10 mouse cellular contexts compared by ENCODE assay signal in genomic region chr10:81420191-81420767, GRCm38 (mm10). TPM values are rescaled to one million over a fixed set of nuclear protein-coding genes. Genes with fewer than 3 reads are reported as not detected.
DNase-seq lines count a peak whose midpoint lies in the region; ATAC-seq and TF ChIP-seq lines count a peak whose summit lies in the region.
"Had no signal": no experiment of that assay in that cellular context is flagged by ENCODE, and none has a peak within 500 bp of the region (broad histone marks: within the 10 kb centered on the region; RNA-seq: fewer than 3 reads in every experiment).

No protein-coding gene starts in this region.

- no peaks in the 10 kb centered on the region for H3K27me3 ChIP-seq in lung, postnatal 0 days (replicated peaks; ENCODE audit: insufficient read depth, low read length)

- H3K27ac ChIP-seq in lung, postnatal 0 days (ENCODE audit: low read length) = no peak overlapping the region
- no peak overlapping the region for H3K27ac ChIP-seq in left cerebral cortex, adult 2 months
- H3K27ac ChIP-seq: layer of hippocampus, adult 2 months had no signal

- 78% methylated on average over 40 of the region's 40 CpGs for WGBS in lung, postnatal 0 days

- no peak overlapping the region for H3K4me2 ChIP-seq in lung, postnatal 0 days (replicated peaks; ENCODE audit: low read depth, low read length)

- TF ChIP-seq CTCF in lung, postnatal 0 days (IDR thresholded peaks at IDR 0.05) = no peak
- no peak for TF ChIP-seq CTCF in left cerebral cortex, adult 2 months (IDR thresholded peaks at IDR 0.05)

- H3K4me3 ChIP-seq in lung, postnatal 0 days (ENCODE audit: low read depth, low read length) = no peak overlapping the region
- H3K4me3 ChIP-seq in left cerebral cortex, adult 2 months = no peak overlapping the region
- H3K4me3 ChIP-seq: layer of hippocampus, adult 2 months had no signal

- TF ChIP-seq EP300 in lung, postnatal 0 days (IDR thresholded peaks at IDR 0.05) = no peak

- H3K4me1 ChIP-seq in lung, postnatal 0 days (ENCODE audit: insufficient read depth, low read depth, low read length) = peaks cover 21% of the 10 kb centered on the region

- DNase-seq in lung, adult 18-20 months = peak; percentile 9 to 17
- no peak for DNase-seq in lung, postnatal 25 days (ENCODE audit: low spot score)
- peak; percentile 82 for DNase-seq in adrenal gland, adult 2 months
- DNase-seq in cerebellum, postnatal 10 days = peak; percentile 85 to 89
- DNase-seq in lung, postnatal 0 days (ENCODE audit: low spot score) = peak; percentile 12
- no peak for DNase-seq in left cerebral cortex, adult 2 months (ENCODE audit: extremely low spot score in 1 of 2, low spot score in 2 of 2)
- DNase-seq: thymus, adult 2 months had no signal

- H3K9ac ChIP-seq in lung, postnatal 0 days (replicated peaks; ENCODE audit: low read depth) = no peak overlapping the region

- intact Hi-C loops in left cerebral cortex, adult 2 months (cut with DNase I) = no loop called here

- no peaks in the 10 kb centered on the region for H3K9me3 ChIP-seq in lung, postnatal 0 days (ENCODE audit: low read length)

- no peaks in the 10 kb centered on the region for H3K36me3 ChIP-seq in lung, postnatal 0 days (ENCODE audit: insufficient read depth, low read length)

- ATAC-seq in lung, postnatal 0 days = no peak
- no peak for ATAC-seq in inflammation-experienced regulatory T-cells, adult 6 months
- ATAC-seq in granulocyte monocyte progenitor cell, adult 5-6 weeks (replicated peaks; ENCODE audit: poor library complexity, severe bottlenecking) = no peak

RNA-seq across cellular contexts. Expression of gene Smim24, which starts 27.4 kb away (rescaled TPM):
- total RNA-seq in adrenal gland, adult 2 months (2021) = 1 to 10 TPM; 1.4 to 1.6 TPM
- polyA plus RNA-seq in adrenal gland, adult 2 months (2012; rRNA removed) = 4.5 and 5.4 TPM in 2 replicates
- polyA plus RNA-seq in lung, postnatal 0 days (2015; fragmentation: Nextera tagmentation; extraction: Ambion mirVana) = 3.1 and 3.6 TPM in 2 replicates
- 10 to 100 TPM in 1 of 3 experiments, 1 to 10 TPM in 2; 4.4 to 10.7 (median 9.8) TPM for polyA plus RNA-seq in inflammation-experienced regulatory T-cells, adult 6 months (2017; shearing (Covaris generic))
- total RNA-seq in left cerebral cortex, adult 2 months (2021) = 1 to 10 TPM; 1.3 to 1.4 TPM
- 37.5 and 43.6 TPM in 2 replicates for total RNA-seq in granulocyte monocyte progenitor cell, adult 5-6 weeks (2014; fragmentation: Nextera tagmentation)
- total RNA-seq in granulocyte monocyte progenitor cell, adult 5-6 weeks (2017) = 11.5 and 13.3 TPM in 2 replicates

RNA-seq across cellular contexts. Expression of gene Gm48552, which starts 31.5 kb away (rescaled TPM):
- 1 to 10 TPM in 1 of 2 experiments, not detected in 1; 1.4 TPM for total RNA-seq in adrenal gland, adult 2 months (2021)
- polyA plus RNA-seq in adrenal gland, adult 2 months (2012; rRNA removed) = 2.5 and 4.4 TPM in 2 replicates
- 0.20 and 0.63 TPM in 2 replicates for polyA plus RNA-seq in lung, postnatal 0 days (2015; fragmentation: Nextera tagmentation; extraction: Ambion mirVana)
- 1 to 10 TPM in 1 of 3 experiments, not detected in 2; 3.1 TPM for polyA plus RNA-seq in inflammation-experienced regulatory T-cells, adult 6 months (2017; shearing (Covaris generic))
- total RNA-seq in left cerebral cortex, adult 2 months (2021) = 1 to 10 TPM; 5.1 to 7.1 TPM
- 2.2 TPM in 1 of 2 replicates, not detected in the other for total RNA-seq in granulocyte monocyte progenitor cell, adult 5-6 weeks (2014; fragmentation: Nextera tagmentation)
- total RNA-seq in granulocyte monocyte progenitor cell, adult 5-6 weeks (2017) = not detected in 2 replicates

RNA-seq across cellular contexts. Expression of gene Nfic, which starts 35.2 kb away (rescaled TPM):
- total RNA-seq in adrenal gland, adult 2 months (2021) = 100 to 1,000 TPM in 1 of 2 experiments, 10 to 100 TPM in 1; 80.8 to 126 TPM
- polyA plus RNA-seq in adrenal gland, adult 2 months (2012; rRNA removed) = 142 and 171 TPM in 2 replicates
- 73.6 and 83.9 TPM in 2 replicates for polyA plus RNA-seq in lung, postnatal 0 days (2015; fragmentation: Nextera tagmentation; extraction: Ambion mirVana)
- 10 to 100 TPM; 13.8 to 17.2 (median 15.0) TPM for polyA plus RNA-seq in inflammation-experienced regulatory T-cells, adult 6 months (2017; shearing (Covaris generic))
- 10 to 100 TPM; 93.4 to 94.9 TPM for total RNA-seq in left cerebral cortex, adult 2 months (2021)
- 39.6 and 41.7 TPM in 2 replicates for total RNA-seq in granulocyte monocyte progenitor cell, adult 5-6 weeks (2014; fragmentation: Nextera tagmentation)
- 5.3 and 10.5 TPM in 2 replicates for total RNA-seq in granulocyte monocyte progenitor cell, adult 5-6 weeks (2017)

RNA-seq across cellular contexts. Expression of gene Gm48551, which starts 36.0 kb away (rescaled TPM):
- 1 to 10 TPM; 1.8 to 2.5 TPM for total RNA-seq in adrenal gland, adult 2 months (2021)
- polyA plus RNA-seq in adrenal gland, adult 2 months (2012; rRNA removed) = 2.9 and 6.7 TPM in 2 replicates
- polyA plus RNA-seq in lung, postnatal 0 days (2015; fragmentation: Nextera tagmentation; extraction: Ambion mirVana) = 2.4 and 3.0 TPM in 2 replicates
- 1 to 10 TPM in 2 of 3 experiments, under 1 TPM in 1; 0.60 to 1.9 (median 1.1) TPM for polyA plus RNA-seq in inflammation-experienced regulatory T-cells, adult 6 months (2017; shearing (Covaris generic))
- total RNA-seq in left cerebral cortex, adult 2 months (2021) = 1 to 10 TPM; 2.0 to 3.4 TPM
- total RNA-seq in granulocyte monocyte progenitor cell, adult 5-6 weeks (2014; fragmentation: Nextera tagmentation) = 4.0 TPM in 1 of 2 replicates, not detected in the other
- total RNA-seq in granulocyte monocyte progenitor cell, adult 5-6 weeks (2017) = 0.30 TPM in 1 of 2 replicates, not detected in the other

RNA-seq across cellular contexts. Expression of gene Dohh, which starts 36.1 kb away (rescaled TPM):
- 10 to 100 TPM; 39.6 to 54.3 TPM for total RNA-seq in adrenal gland, adult 2 months (2021)
- 125 and 132 TPM in 2 replicates for polyA plus RNA-seq in adrenal gland, adult 2 months (2012; rRNA removed)
- polyA plus RNA-seq in lung, postnatal 0 days (2015; fragmentation: Nextera tagmentation; extraction: Ambion mirVana) = 49.4 and 55.2 TPM in 2 replicates
- polyA plus RNA-seq in inflammation-experienced regulatory T-cells, adult 6 months (2017; shearing (Covaris generic)) = 10 to 100 TPM in 2 of 3 experiments, 1 to 10 TPM in 1; 9.2 to 17.9 (median 10.9) TPM
- total RNA-seq in left cerebral cortex, adult 2 months (2021) = 10 to 100 TPM; 87.1 to 95.1 TPM
- 12.2 and 34.9 TPM in 2 replicates for total RNA-seq in granulocyte monocyte progenitor cell, adult 5-6 weeks (2014; fragmentation: Nextera tagmentation)
- 41.8 and 46.2 TPM in 2 replicates for total RNA-seq in granulocyte monocyte progenitor cell, adult 5-6 weeks (2017)

Comparison
In these comparisons a context has a peak if more than half of its experiments do, and no peak if none do; other contexts are left out.
1. DNase-seq: peak in lung, adult 18-20 months (2 of 2), adrenal gland, adult 2 months (single experiment), cerebellum, postnatal 10 days (2 of 2) and lung, postnatal 0 days (single experiment); none in lung, postnatal 25 days (single experiment) and left cerebral cortex, adult 2 months (0 of 2).
2. RNA of gene Smim24, which starts 27.4 kb away (total RNA-seq): 11.5 to 43.6 TPM in granulocyte monocyte progenitor cell, adult 5-6 weeks; 1.4 to 1.6 TPM in adrenal gland, adult 2 months and 1.3 to 1.4 TPM in left cerebral cortex, adult 2 months; every median in the first group is over 4 times any median in the second.